Mouse (Mus musculus) brain, adult 2 months (tissue): ENCODE measurements around the gene Hist1h2ao.
A peak's percentile ranks its signal among the peaks of the same experiment; 100 is the strongest.
"Not testable (repeated sequence)": the region's sequence is repeated elsewhere in the genome, so short reads cannot be mapped to it uniquely, and the experiment has no call there.

Experiments
- DNase-seq: peaks from one replicate; pipeline ENCODE4 v3.0.0; 2011; ENCODE audit warnings: low read depth, low spot score

Hist1h2ao gene

DNA sequence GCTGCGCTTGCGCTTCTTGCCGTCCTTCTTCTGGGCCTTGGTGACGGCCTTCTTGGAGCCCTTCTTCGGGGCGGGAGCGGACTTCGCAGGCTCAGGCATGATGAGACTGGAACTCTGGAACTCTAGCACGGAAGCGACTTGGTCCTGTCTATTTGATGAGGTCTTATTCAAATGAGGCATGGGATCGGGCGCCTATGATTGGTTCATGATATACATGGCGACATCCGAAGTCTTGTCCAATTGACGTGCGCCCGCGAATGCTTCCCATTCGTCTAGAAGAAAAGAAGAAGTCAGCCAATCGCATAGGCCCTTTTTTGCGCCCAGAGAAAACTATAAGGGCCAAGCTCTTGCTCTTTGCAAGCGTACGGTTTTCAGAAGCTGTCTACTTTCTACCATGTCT is at the start of gene Hist1h2ao, which contains the start of gene Hist1h2bq:
Gene Hist1h2ao (plus strand): TSS at position 393 of the 400 bp plus-strand sequence.
Gene Hist1h2bq (minus strand): TSS at position 125 of the 400 bp plus-strand sequence.
- DNase-seq, result not testable (repeated sequence)

DNA sequence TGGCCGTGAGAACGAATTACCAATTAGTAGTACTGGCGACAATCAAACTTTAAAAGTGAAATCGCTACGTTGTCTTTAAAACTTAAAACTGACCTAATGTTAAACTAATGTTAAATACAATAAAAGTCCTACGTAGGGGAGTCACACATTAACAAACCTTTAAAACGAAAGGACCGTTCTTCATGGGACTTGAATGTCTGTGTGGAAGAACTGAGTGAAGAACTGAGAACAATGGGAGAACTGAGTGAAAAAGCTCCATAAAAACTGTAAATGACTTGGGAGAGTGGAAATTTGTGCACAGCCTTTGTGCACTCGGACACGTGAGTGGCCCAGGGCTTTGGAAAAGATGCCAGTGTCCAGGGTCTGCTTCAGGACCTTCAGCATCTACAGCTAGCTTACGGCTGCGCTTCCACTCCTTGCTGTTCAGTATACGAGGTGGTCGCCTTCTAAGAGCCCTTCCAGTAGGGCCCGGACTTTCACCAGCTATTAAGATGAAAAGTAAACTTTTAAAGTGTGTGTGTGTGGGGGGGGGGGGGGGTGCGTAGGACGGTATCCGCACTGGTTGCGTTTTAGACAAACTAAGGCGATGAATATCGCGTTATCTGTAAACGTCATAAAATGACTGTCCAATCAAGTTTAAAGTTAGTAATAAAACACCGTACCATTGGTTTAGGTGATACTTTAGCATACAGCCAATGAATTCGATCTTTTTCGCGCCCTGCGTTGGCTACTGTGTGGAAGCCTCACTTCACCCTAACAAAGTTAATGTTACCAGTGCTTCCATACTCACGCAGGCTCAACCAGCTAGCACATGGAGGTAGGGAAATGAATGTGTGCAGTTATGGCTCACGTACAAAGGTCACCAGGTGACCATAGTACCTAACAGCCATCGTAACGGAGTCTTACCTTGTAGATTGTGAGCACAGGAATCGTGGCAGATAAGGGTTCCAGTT is 31.2 kb upstream of the Hist1h2ao start:
- peak; percentile 94 for DNase-seq

DNA sequence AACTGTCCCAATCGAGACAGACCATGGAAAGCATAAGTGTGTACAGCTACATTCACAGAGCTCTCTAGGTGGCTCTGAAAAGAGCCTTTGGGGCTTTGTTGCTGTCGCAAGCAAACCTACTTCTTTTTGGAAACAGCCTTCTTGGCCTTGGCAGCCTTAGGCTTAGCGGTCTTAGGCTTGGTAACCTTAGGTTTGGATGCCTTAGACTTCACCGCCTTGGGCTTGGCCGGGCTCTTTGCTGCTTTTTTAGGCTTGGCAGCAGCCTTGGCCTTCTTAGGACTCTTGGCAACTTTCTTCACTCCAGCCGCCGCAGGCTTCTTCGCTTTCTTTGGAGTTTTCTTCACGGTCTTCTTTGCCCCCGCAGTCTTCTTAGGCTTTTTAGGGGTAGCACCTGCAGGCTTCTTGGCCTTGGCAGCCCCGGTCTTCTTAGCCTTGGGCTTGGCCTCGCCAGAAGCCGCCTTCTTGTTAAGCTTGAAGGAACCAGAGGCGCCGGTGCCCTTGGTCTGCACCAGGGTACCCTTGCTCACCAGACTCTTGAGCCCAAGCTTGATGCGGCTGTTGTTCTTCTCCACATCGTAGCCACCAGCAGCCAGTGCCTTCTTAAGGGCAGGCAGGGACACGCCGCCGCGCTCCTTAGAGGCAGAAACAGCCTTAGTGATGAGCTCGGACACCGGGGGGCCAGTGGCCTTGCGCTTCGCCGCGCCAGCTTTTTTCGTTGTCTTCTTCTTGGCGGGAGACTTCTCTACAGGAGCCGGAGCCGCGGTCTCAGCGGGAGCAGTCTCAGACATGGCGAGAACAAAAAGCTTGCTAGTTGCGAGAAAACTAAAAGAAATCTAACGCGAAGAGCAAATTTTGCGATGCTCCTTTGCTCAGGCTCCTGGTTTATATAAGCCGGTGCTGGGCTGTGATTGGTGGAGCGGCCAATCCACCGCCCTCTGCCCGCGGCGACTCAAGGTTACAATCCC is 30.2 kb upstream of the Hist1h2ao start, which contains the start of gene Hist1h1b:
Gene Hist1h1b (minus strand): TSS at position 859 of the 965 bp plus-strand sequence.
- DNase-seq, result peak; percentile 89

DNA sequence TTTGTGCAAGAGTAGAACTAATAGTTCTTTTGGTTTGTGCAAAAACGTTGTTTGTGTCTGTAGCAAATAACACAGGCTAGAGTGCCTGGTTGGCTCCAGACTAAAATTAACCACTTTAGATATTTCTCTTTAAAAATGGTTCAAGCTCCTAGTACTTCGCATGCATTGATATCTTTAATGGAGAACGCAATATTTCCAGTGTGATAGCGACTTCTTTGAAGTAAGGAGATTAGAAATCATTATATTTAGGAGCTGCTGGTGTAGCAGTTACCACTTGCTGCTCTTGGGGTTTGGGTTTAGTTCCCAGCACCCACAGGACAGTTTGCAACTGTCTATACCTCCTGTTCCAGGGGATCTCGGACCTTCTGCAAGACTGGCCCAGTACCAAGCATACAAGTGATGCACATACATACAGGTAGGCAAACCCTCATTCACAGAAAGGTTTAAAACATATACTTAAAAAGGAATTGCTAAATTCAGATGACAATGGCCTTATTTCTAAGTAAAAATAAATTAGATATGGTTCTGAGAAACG is 29.2 kb upstream of the Hist1h2ao start:
- no peak for DNase-seq

DNA sequence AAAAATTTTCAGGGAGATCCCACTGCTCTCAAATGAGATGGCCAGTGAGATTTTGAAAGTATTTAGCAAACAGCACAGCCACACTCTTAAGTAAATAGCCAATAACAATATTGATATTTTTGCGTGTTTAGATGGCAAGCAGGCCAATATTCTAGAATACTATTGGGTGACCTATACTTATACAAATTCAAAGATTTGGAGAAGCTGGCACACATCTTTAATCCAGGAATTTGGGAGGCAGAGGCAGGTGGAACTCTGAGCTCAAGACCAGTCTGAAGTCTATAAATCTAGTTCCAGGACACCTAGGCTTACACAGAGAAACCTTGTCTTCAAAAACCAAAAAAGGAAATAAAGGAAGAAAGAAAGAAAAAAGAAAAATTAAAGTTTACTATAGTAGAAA is 28.6 kb upstream of the Hist1h2ao start:
- DNase-seq, result no peak

DNA sequence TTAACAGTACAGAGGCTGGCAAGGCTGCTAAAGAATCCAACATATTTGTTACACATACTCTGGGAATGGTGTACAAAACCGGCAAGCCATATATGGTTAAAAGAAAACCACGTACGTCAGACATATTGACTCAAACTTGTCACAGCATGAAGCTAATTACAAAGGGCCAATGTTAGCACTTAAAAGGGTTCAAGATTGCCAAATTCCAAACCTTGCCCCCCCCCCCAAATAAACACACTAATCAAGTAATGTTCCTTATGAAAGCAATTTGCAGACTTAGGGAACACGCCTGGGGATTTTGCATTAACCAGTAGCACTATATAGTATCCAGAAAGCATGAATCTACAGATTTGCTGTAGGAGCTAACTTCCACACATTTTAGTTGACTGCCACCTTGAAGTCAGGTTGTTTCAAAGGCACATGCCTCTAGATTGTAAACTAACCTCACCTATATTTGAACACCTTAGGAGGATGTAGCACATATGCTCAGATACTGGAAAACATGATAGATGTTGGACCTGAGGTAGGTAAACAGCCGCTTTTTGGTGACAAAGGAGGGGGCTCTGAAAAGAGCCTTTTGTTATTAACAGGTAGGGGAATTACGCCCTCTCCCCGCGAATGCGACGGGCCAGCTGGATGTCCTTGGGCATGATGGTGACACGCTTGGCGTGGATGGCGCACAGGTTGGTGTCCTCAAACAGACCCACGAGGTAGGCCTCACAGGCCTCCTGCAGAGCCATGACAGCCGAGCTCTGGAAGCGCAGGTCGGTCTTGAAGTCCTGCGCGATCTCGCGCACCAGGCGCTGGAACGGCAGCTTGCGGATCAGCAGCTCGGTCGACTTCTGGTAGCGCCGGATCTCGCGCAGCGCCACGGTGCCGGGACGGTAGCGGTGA is 27.7 kb upstream of the Hist1h2ao start:
- not testable (repeated sequence) for DNase-seq

DNA sequence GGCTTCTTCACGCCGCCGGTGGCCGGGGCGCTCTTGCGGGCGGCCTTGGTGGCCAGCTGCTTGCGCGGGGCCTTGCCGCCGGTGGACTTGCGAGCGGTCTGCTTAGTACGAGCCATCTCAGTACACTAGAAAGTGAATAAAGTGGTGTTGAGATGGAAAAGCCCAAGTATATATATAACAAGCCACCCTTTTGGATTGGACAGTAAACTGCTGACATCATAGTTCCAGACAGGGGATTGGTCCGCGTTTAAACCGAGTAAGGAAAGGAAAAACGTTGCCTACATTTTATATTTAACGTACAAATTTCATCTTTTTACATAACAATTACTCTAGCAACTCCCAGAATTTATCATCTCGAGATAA is 27.0 kb upstream of the Hist1h2ao start, which contains the start of gene Hist1h3i:
Gene Hist1h3i (minus strand): TSS at position 116 of the 363 bp plus-strand sequence.
- peak; percentile 96 for DNase-seq

DNA sequence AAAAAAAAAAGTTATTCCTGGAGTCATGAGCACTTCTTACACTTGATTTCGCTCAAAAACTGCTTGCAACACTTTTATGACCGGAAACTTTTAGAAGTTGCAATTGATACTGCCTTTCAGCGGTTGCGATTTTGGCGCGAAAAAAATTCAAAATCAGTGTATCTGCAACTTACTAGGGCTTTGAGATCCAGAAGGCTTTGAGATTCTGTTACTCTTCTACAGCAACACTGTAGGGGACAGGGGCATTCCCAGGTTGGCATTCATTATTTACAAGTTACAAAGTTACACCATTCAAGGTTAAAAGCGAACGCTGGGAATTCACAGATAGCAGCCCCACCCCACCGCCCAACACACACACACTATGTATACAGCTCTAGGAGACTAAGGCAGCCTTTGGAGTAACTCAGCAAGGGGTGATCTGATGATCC is 26.5 kb upstream of the Hist1h2ao start:
- peak; percentile 62 for DNase-seq

DNA sequence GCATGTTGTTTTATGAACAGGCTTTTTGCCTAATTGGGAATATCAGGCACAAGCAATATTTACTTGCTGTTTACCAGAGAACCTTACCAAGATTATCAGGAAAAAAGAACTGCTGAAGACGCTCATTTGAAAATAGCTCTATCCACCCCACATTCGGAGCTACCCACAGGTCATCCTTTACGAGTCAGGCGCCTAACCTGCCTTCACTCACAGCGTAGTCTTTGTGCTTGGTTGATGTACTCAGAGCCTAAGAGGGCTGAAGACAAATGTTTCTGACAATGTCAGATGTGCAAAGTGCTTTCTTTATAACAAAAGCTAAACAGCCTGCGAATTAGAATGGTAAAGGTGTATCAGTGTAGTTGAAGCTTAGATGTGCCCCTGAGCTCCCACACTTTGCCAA is 26.0 kb upstream of the Hist1h2ao start:
- DNase-seq, result no peak

DNA sequence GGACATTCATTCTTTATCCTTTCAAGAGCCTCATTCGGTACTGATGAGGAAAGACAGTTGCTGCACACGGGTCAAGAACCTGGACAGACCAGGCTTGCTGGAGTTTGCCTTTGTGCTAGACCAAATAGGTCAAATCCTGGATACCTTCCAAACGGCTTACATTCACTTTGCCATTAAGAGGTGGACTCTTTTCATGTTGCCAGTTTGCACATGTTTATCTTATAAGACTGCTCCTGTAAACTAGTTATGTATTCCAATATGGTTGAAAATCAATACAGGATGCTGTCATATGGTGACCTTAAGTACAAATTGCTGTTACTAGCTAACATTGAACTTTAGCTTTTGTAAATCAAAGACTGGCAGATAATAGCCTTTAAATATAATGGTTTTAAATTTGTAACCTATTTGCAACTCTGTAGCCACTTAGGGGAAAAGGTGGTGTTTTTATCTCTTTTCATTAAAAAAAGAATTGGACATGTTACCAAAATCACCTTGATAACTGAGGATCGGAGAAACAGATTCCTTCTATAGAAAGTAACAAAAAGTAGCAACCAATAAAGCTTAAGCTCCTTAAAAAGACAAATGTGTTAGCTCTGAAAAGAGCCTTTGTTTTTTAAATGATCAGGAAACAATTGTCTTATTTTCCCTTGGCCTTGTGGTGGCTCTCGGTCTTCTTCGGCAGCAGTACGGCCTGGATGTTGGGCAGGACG is 23.9 kb upstream of the Hist1h2ao start:
- DNase-seq, result no peak

DNA sequence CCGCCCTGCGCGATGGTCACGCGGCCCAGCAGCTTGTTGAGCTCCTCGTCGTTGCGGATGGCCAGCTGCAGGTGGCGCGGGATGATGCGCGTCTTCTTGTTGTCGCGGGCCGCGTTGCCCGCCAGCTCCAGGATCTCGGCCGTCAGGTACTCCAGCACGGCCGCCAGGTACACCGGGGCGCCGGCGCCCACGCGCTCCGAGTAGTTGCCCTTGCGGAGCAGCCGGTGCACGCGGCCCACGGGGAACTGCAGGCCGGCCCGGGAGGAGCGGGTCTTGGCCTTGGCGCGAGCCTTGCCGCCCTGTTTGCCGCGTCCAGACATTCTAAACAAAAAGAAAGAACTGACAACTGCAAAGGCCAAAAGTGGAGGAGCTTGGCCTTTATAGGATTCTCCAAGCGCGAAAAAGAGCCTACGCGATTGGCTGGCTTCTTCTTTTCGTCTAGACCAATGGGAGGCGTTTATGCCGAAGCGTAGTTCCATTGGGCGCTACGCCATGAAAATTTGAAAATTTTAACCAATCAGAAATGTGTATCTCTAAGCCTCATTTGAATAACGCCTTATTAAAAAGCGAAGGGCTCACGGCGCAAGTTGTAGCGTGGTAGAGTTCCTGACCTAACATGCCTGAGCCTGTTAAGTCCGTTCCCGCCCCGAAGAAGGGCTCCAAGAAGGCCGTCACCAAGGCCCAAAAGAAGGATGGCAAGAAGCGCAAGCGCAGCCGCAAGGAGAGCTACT is 23.2 kb upstream of the Hist1h2ao start, which contains the start of the genes Hist1h2an and Hist1h2bp:
Gene Hist1h2an (minus strand): TSS at position 320 of the 731 bp plus-strand sequence.
Gene Hist1h2bp (plus strand): TSS at position 563 of the 731 bp plus-strand sequence.
- DNase-seq, result peak; percentile 99

DNA sequence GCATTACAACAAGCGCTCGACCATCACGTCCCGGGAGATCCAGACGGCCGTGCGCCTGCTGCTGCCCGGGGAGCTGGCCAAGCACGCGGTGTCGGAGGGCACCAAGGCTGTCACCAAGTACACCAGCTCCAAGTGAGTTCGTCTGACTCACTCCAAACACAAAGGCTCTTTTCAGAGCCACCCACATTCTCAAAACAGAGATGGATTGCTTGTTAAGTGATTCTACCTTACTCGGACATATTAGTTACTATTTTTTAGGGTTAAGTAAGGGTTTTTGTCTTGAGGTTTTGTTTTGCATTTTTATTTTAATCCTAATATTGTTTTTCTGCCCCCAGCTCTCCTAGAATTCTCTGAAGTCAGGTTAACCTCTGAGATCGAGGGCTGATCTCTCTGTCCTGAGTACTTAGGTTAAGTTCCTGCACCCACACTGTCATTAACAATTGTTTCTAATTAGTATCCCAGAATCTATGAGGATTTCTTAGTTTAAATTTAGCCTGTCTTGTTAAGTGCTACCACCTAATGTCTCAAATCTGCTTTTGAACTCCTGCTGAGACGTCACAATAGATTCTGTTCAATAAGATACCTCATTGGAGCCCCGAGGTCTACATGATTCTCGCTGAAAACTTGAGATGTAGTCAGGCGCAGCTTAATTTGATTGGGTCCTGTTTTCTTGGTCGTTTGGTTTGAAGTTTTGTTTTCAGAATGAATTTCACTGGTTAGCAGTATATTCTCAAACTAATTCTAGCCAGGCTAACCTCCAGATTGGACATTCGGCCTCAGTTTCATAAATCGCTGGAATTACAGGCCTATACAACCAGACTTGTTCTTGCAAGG is 22.3 kb upstream of the Hist1h2ao start:
- DNase-seq, result no peak

DNA sequence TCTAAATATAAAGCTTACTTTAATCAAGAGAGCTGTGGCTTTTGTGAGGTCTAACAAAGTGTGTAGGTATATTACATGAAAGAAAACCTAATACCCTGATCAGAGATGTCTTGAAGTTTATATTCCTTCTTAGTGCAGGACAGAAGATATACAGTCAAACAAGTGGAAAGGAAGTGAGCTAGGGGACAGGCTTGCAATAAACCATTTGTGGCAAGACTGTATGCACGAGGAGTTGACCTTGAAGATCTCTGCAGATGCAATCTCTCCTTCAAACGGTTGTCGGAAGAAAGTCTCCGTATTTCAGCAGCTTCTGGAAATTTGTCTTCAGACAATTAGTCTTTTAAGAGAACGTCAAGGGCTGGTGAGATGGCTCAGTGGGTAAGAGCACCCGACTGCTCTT is 20.3 kb upstream of the Hist1h2ao start:
- DNase-seq, result no peak

DNA sequence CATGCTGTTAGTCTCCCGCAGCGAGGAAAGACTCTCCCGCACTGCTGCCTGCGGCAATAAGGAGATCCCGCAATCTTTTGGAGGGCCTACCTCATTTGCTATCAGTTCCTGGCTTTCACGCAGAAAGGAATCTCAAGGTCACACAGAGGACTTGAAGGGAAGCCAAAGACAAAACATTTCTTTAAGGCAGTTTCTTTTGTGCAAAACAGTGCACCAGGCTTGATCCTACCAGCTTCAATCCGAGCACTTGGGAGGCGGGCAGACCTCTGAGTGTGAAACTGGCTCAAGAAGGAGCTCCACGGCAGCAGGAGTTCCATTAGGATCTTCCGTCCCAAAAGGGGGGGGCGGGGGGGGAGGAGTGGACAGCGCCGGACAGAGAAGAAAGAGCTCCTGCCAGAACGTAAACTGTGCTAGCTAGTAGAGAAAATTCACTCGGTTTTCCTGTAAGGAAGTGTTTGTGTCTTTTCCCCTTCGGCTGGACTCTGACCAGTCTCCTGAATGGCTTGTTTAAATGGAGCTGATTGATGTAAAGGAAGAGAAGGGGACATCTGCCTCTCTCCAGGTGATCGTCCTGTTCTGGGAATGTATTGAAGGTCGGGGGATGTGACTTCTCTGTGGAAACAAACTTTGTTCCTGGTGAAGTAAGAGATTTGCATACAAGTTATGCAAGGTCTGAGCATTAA is 19.5 kb upstream of the Hist1h2ao start:
- no peak for DNase-seq

DNA sequence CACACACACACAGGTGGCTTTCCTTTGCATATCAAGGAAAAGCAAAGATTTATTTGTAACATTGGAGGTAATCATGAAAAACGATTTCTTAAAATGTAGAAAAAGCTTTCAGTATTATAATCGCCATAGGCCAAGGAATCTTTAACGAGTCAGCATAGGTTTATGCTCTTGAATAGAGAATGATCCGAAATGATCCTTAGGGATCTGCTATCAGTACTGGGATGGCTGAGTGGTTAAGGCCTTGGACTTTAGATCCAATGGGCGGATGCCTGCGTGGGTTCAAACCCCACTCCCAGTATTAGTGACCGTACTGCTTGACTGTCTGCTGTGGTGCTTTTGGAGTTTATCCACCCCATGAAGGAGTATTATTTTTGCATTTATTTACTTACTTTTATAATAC is 14.7 kb upstream of the Hist1h2ao start:
- DNase-seq, result no peak

DNA sequence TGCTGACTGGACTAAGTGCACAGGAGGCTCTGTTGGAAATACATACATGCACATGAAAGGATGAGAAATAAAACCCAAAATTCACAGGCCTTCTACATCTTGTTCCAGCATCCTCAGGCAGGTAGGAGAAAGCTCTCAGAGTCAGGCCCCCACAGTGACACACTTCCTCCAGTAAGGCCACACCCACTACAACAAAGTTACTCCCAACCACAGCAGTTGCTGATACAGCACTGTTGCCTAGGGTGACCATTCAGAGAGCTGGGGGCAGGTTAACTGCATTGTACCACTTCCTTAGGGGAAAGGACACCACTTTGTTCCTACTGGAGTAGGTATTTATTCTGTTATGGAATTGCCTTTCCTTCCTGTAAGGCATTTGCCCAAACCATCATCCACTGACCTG is 13.1 kb upstream of the Hist1h2ao start:
- not testable (repeated sequence) for DNase-seq

DNA sequence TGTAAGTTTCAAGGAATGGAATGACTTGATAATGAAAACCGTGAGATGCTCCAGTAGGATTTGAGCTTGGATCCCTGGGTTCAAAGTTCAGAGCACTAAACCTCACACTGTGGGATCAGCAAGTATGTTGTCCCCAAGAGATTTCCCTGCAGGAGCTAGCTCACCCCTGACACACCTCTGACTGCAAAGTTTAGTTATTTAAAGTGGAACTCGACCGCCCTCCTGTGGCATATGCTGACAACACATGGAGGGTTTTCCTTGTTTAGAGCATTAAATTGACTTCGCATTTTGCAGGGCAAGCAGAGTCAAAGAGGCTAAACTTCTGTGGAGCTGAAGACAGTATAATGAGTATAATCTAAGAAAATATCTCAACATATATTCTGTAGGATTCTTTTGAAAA is 7.2 kb upstream of the Hist1h2ao start:
- DNase-seq, result not testable (repeated sequence)
